Mouse (Mus musculus): ENCODE data around the gene Pink1. TPM values are rescaled to one million over a fixed set of nuclear protein-coding genes. Genes with fewer than 3 reads are reported as not detected.

The Pink1 gene
- polyA plus RNA-seq, 1 experiment: 103 TPM

- no peaks in the 10 kb centered on the region for H3K36me3 ChIP-seq (ENCODE audit: control insufficient read depth, insufficient read depth, low read length)
- peaks cover 2% of the 10 kb centered on the region for H3K4me1 ChIP-seq (replicated peaks; ENCODE audit: control insufficient read depth, insufficient read depth, low read length)
- peak; percentile 91 for DNase-seq
- WGBS: under 1% methylated on average over 45 of the region's 45 CpGs
- H3K27me3 ChIP-seq (ENCODE audit: control insufficient read depth, insufficient read depth, low read length): no peaks in the 10 kb centered on the region
- TF ChIP-seq CTCF (IDR thresholded peaks at IDR 0.05; ENCODE audit: borderline replicate concordance, control insufficient read depth, extremely low read depth, insufficient read depth, low read length, poor library complexity): no peak
- TF ChIP-seq POLR2A (IDR thresholded peaks at IDR 0.05; ENCODE audit: control insufficient read depth, extremely low read depth, insufficient read depth, low read length, poor library complexity): no peak
- H3K27ac ChIP-seq (ENCODE audit: control insufficient read depth, insufficient read depth, low read length): peak overlapping the region; percentile 62
- H3K4me3 ChIP-seq (ENCODE audit: control insufficient read depth, insufficient read depth, low read length): peak overlapping the region; percentile 81
Measured at GRCm38 (mm10) chr4:138325466-138326076, 536 bp downstream of the Pink1 start.

GRCm38 (mm10) chr4:138324451-138324850, 1.7 kb downstream of the Pink1 start:
- no peak overlapping the region for H3K27ac ChIP-seq (ENCODE audit: control insufficient read depth, insufficient read depth, low read length)
- H3K4me3 ChIP-seq (ENCODE audit: control insufficient read depth, insufficient read depth, low read length): no peak overlapping the region
- 93% methylated on average over 3 of the region's 3 CpGs for WGBS
- H3K4me1 ChIP-seq (replicated peaks; ENCODE audit: control insufficient read depth, insufficient read depth, low read length): peaks cover 2% of the 10 kb centered on the region
- TF ChIP-seq CTCF (IDR thresholded peaks at IDR 0.05; ENCODE audit: borderline replicate concordance, control insufficient read depth, extremely low read depth, insufficient read depth, low read length, poor library complexity): no peak
- no peak for TF ChIP-seq POLR2A (IDR thresholded peaks at IDR 0.05; ENCODE audit: control insufficient read depth, extremely low read depth, insufficient read depth, low read length, poor library complexity)
- H3K36me3 ChIP-seq (ENCODE audit: control insufficient read depth, insufficient read depth, low read length): no peaks in the 10 kb centered on the region
- H3K27me3 ChIP-seq (ENCODE audit: control insufficient read depth, insufficient read depth, low read length): no peaks in the 10 kb centered on the region
- no peak for DNase-seq

GRCm38 (mm10) chr4:138323753-138324152, 2.4 kb downstream of the Pink1 start:
- TF ChIP-seq CTCF (IDR thresholded peaks at IDR 0.05; ENCODE audit: borderline replicate concordance, control insufficient read depth, extremely low read depth, insufficient read depth, low read length, poor library complexity) (no peak), POLR2A (IDR thresholded peaks at IDR 0.05; ENCODE audit: control insufficient read depth, extremely low read depth, insufficient read depth, low read length, poor library complexity) (no peak)
- no peak overlapping the region for H3K27ac ChIP-seq (ENCODE audit: control insufficient read depth, insufficient read depth, low read length)
- peaks cover 2% of the 10 kb centered on the region for H3K4me1 ChIP-seq (replicated peaks; ENCODE audit: control insufficient read depth, insufficient read depth, low read length)

GRCm38 (mm10) chr4:138322692-138323091, 3.4 kb downstream of the Pink1 start:
- TF ChIP-seq CTCF (IDR thresholded peaks at IDR 0.05; ENCODE audit: borderline replicate concordance, control insufficient read depth, extremely low read depth, insufficient read depth, low read length, poor library complexity) (no peak), POLR2A (IDR thresholded peaks at IDR 0.05; ENCODE audit: control insufficient read depth, extremely low read depth, insufficient read depth, low read length, poor library complexity) (no peak)
- no peaks in the 10 kb centered on the region for H3K36me3 ChIP-seq (ENCODE audit: control insufficient read depth, insufficient read depth, low read length)
- no peak for DNase-seq
- no peak overlapping the region for H3K27ac ChIP-seq (ENCODE audit: control insufficient read depth, insufficient read depth, low read length)
- WGBS: 91% methylated on average over 4 of the region's 4 CpGs
- H3K4me1 ChIP-seq (replicated peaks; ENCODE audit: control insufficient read depth, insufficient read depth, low read length): peaks cover 2% of the 10 kb centered on the region
- H3K4me3 ChIP-seq (ENCODE audit: control insufficient read depth, insufficient read depth, low read length): no peak overlapping the region
- no peaks in the 10 kb centered on the region for H3K27me3 ChIP-seq (ENCODE audit: control insufficient read depth, insufficient read depth, low read length)

More at GRCm38 (mm10) chr4:138323753-138324152, 2.4 kb downstream of the Pink1 start:
- H3K27me3 ChIP-seq (ENCODE audit: control insufficient read depth, insufficient read depth, low read length): no peaks in the 10 kb centered on the region
- WGBS: 97% methylated on average over 4 of the region's 4 CpGs
- H3K36me3 ChIP-seq (ENCODE audit: control insufficient read depth, insufficient read depth, low read length): no peaks in the 10 kb centered on the region
- no peak for DNase-seq
- H3K4me3 ChIP-seq (ENCODE audit: control insufficient read depth, insufficient read depth, low read length): no peak overlapping the region

- Histone ChIP-seq H3K36me3 (ENCODE audit: control insufficient read depth, insufficient read depth, low read length) (peaks cover 3% of the 10 kb centered on the region; the same call in 1 of the 2 replicates), H3K4me1 (replicated peaks; ENCODE audit: control insufficient read depth, insufficient read depth, low read length) (peaks cover 2% of the 10 kb centered on the region), H3K4me3 (ENCODE audit: control insufficient read depth, insufficient read depth, low read length) (no peak overlapping the region), H3K27ac (ENCODE audit: control insufficient read depth, insufficient read depth, low read length) (no peak overlapping the region), H3K27me3 (ENCODE audit: control insufficient read depth, insufficient read depth, low read length) (no peaks in the 10 kb centered on the region)
- TF ChIP-seq POLR2A (IDR thresholded peaks at IDR 0.05; ENCODE audit: control insufficient read depth, extremely low read depth, insufficient read depth, low read length, poor library complexity) (no peak), CTCF (IDR thresholded peaks at IDR 0.05; ENCODE audit: borderline replicate concordance, control insufficient read depth, extremely low read depth, insufficient read depth, low read length, poor library complexity) (no peak)
- WGBS: 86% methylated on average over 7 of the region's 7 CpGs
- DNase-seq: no peak
Measured at GRCm38 (mm10) chr4:138321488-138321887, 4.6 kb downstream of the Pink1 start.

GRCm38 (mm10) chr4:138320711-138321110, 5.4 kb downstream of the Pink1 start:
- peaks cover 2% of the 10 kb centered on the region for H3K4me1 ChIP-seq (replicated peaks; ENCODE audit: control insufficient read depth, insufficient read depth, low read length)
- H3K36me3 ChIP-seq (ENCODE audit: control insufficient read depth, insufficient read depth, low read length): peaks cover 5% of the 10 kb centered on the region; the same call in 1 of the 2 replicates
- TF ChIP-seq POLR2A (IDR thresholded peaks at IDR 0.05; ENCODE audit: control insufficient read depth, extremely low read depth, insufficient read depth, low read length, poor library complexity) (no peak), CTCF (IDR thresholded peaks at IDR 0.05; ENCODE audit: borderline replicate concordance, control insufficient read depth, extremely low read depth, insufficient read depth, low read length, poor library complexity) (no peak)
- H3K27ac ChIP-seq (ENCODE audit: control insufficient read depth, insufficient read depth, low read length): no peak overlapping the region
- DNase-seq: no peak
- H3K27me3 ChIP-seq (ENCODE audit: control insufficient read depth, insufficient read depth, low read length): no peaks in the 10 kb centered on the region
- no peak overlapping the region for H3K4me3 ChIP-seq (ENCODE audit: control insufficient read depth, insufficient read depth, low read length)
- 97% methylated on average over 11 of the region's 11 CpGs for WGBS
